Mouse (Mus musculus) cerebellum, adult 2 months (tissue): ENCODE results near the gene As3mt.
"Not testable (repeated sequence)": the region's sequence is repeated elsewhere in the genome, so short reads cannot be mapped to it uniquely, and the experiment has no call there.

ENCODE experiments used
- CTCF ChIP-seq: fragments of 200-500 bp; IDR thresholded peaks from 2 replicates; pipeline ENCODE4 v1.5.1; 2011; ENCODE audit warnings: low read depth, mild to moderate bottlenecking, control low read depth, low read length, moderate library complexity, borderline replicate concordance; ENCODE audit not compliant: insufficient read depth
- POLR2A ChIP-seq: fragments of 200-500 bp; IDR thresholded peaks from 2 replicates; pipeline ENCODE4 v1.6.1; 2011; ENCODE audit warnings: low read length, control low read depth, borderline replicate concordance; ENCODE audit not compliant: insufficient read depth

GRCm38 (mm10) chr19:46759909-46760308 lies 52.7 kb downstream of the As3mt start:
- TF ChIP-seq POLR2A, CTCF: not testable (repeated sequence)
